8 mouse cellular contexts compared by ENCODE assay signal in the genomic region with DNA sequence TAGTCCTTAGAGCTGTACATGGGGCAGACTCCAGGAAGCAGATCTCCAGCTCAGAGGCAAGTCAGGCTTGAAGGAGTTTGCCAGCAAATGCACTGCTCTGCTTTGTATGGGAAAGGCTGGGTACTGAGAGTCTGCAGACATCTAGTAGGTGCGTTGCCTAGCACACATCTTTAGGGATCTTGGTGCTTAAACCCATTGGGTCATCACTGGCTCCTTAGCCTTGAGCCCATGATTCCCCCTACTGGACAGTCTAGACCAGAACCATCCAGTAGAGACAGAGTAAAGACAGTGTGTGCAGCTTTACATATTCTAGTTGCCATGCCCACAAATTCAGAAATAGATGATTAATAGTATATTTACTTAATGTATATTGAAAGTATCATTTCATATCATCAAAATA. TPM values are rescaled to one million over a fixed set of nuclear protein-coding genes. Genes with fewer than 3 reads are reported as not detected.
A peak's percentile ranks its signal among the peaks of the same experiment; 100 is the strongest.
DNase-seq lines count a peak whose midpoint lies in the region; ATAC-seq and TF ChIP-seq lines count a peak whose summit lies in the region.
"Had no signal": no experiment of that assay in that cellular context is flagged by ENCODE, and none has a peak within 500 bp of the region (broad histone marks: within the 10 kb centered on the region; RNA-seq: fewer than 3 reads in every experiment).

No protein-coding gene starts in this region.

- no peak overlapping the region for H3K9ac ChIP-seq in heart, embryonic 13.5 days
- no peak overlapping the region for H3K9ac ChIP-seq in heart, embryonic 11.5 days (ENCODE audit: low read depth, low read length)
- H3K9ac ChIP-seq in lung, postnatal 0 days (replicated peaks; ENCODE audit: low read depth): no peak overlapping the region
- no peak overlapping the region for H3K9ac ChIP-seq in stomach, embryonic 16.5 days (ENCODE audit: low read length)

- H3K4me2 ChIP-seq in heart, embryonic 13.5 days: no peak overlapping the region
- no peak overlapping the region for H3K4me2 ChIP-seq in heart, embryonic 11.5 days
- H3K4me2 ChIP-seq in lung, postnatal 0 days (replicated peaks; ENCODE audit: low read depth, low read length): no peak overlapping the region
- H3K4me2 ChIP-seq in stomach, embryonic 16.5 days (ENCODE audit: low read depth, low read length): no peak overlapping the region

- DNase-seq in lung, postnatal 0 days (ENCODE audit: low spot score): peak; percentile 63
- no peak for DNase-seq in lung, adult 2 months
- peak; percentile 45 for DNase-seq in induced T-regulatory cell, adult 2 months (ENCODE audit: low read depth)
- no peak for DNase-seq in cerebellum, postnatal 36 days
- DNase-seq: thymus, adult 18-20 months had no signal

- no peak overlapping the region for H3K4me3 ChIP-seq in heart, embryonic 13.5 days
- H3K4me3 ChIP-seq in heart, embryonic 11.5 days (ENCODE audit: low read depth, low read length): no peak overlapping the region
- no peak overlapping the region for H3K4me3 ChIP-seq in lung, postnatal 0 days (ENCODE audit: low read depth, low read length)
- H3K4me3 ChIP-seq in lung, adult 2 months (replicated peaks; ENCODE audit: extremely low read depth, low read depth, low read length): no peak overlapping the region
- H3K4me3 ChIP-seq in stomach, embryonic 16.5 days (replicated peaks; ENCODE audit: low read length): no peak overlapping the region

- TF ChIP-seq POLR2A in lung, adult 2 months (IDR thresholded peaks at IDR 0.05; ENCODE audit: borderline replicate concordance, extremely low read depth, low read depth, low read length): no peak

- peaks cover 54% of the 10 kb centered on the region for H3K4me1 ChIP-seq in heart, embryonic 13.5 days
- H3K4me1 ChIP-seq in heart, embryonic 11.5 days (ENCODE audit: control insufficient read depth, insufficient read depth, low read length): peaks cover 28% of the 10 kb centered on the region
- H3K4me1 ChIP-seq in lung, postnatal 0 days (ENCODE audit: insufficient read depth, low read depth, low read length): peaks cover 36% of the 10 kb centered on the region
- peaks cover 35% of the 10 kb centered on the region for H3K4me1 ChIP-seq in lung, adult 2 months (ENCODE audit: control insufficient read depth, insufficient read depth, low read length)
- H3K4me1 ChIP-seq in stomach, embryonic 16.5 days (ENCODE audit: control insufficient read depth, insufficient read depth, low read length): peaks cover 31% of the 10 kb centered on the region

- no peaks in the 10 kb centered on the region for H3K36me3 ChIP-seq in heart, embryonic 13.5 days
- H3K36me3 ChIP-seq in heart, embryonic 11.5 days (ENCODE audit: control insufficient read depth, insufficient read depth, low read length): no peaks in the 10 kb centered on the region
- H3K36me3 ChIP-seq in lung, postnatal 0 days (ENCODE audit: insufficient read depth, low read length): no peaks in the 10 kb centered on the region
- no peaks in the 10 kb centered on the region for H3K36me3 ChIP-seq in stomach, embryonic 16.5 days (ENCODE audit: control insufficient read depth, insufficient read depth, low read length)

- TF ChIP-seq EP300 in lung, postnatal 0 days (IDR thresholded peaks at IDR 0.05): no peak

- H3K27me3 ChIP-seq in heart, embryonic 13.5 days (replicated peaks): 0 out of 2 replicates have a peak, but pooled peaks cover 5% of the 10 kb centered on the region
- 0 out of 2 replicates have a peak, but pooled peaks cover 3% of the 10 kb centered on the region for H3K27me3 ChIP-seq in heart, embryonic 11.5 days (ENCODE audit: control insufficient read depth, insufficient read depth, low read length)
- no peaks in the 10 kb centered on the region for H3K27me3 ChIP-seq in lung, postnatal 0 days (replicated peaks; ENCODE audit: insufficient read depth, low read length)
- H3K27me3 ChIP-seq in stomach, embryonic 16.5 days (ENCODE audit: control insufficient read depth, insufficient read depth, low read length): no peaks in the 10 kb centered on the region

- WGBS in heart, embryonic 13.5 days: 83% methylated on average over 1 of the region's 1 CpGs
- 91% methylated on average over 1 of the region's 1 CpGs for WGBS in heart, embryonic 11.5 days (ENCODE audit: insufficient replicate concordance)
- 73% methylated on average over 1 of the region's 1 CpGs for WGBS in lung, postnatal 0 days
- 41% methylated on average over 1 of the region's 1 CpGs for WGBS in lung, adult 2 months
- WGBS in stomach, embryonic 16.5 days: 88% methylated on average over 1 of the region's 1 CpGs

- ATAC-seq in heart, embryonic 13.5 days (ENCODE audit: extremely low read depth, insufficient number of reproducible peaks, low FRiP score, low TSS enrichment): no peak
- ATAC-seq in heart, embryonic 11.5 days (replicated peaks; ENCODE audit: insufficient number of reproducible peaks, low FRiP score, low TSS enrichment): no peak
- no peak for ATAC-seq in lung, postnatal 0 days
- no peak for ATAC-seq in stomach, embryonic 16.5 days (ENCODE audit: insufficient read depth, low FRiP score)

- H3K27ac ChIP-seq in heart, embryonic 13.5 days (replicated peaks): peak overlapping the region; percentile 72
- H3K27ac ChIP-seq in heart, embryonic 11.5 days (ENCODE audit: low read depth, low read length): no peak overlapping the region
- peak overlapping the region; percentile 71 for H3K27ac ChIP-seq in lung, postnatal 0 days (ENCODE audit: low read length)
- peak overlapping the region; percentile 77 for H3K27ac ChIP-seq in stomach, embryonic 16.5 days (ENCODE audit: low read length)

- H3K9me3 ChIP-seq in heart, embryonic 13.5 days: no peaks in the 10 kb centered on the region
- H3K9me3 ChIP-seq in heart, embryonic 11.5 days (replicated peaks; ENCODE audit: control insufficient read depth, low read length): no peaks in the 10 kb centered on the region
- H3K9me3 ChIP-seq in lung, postnatal 0 days (ENCODE audit: low read length): no peaks in the 10 kb centered on the region
- H3K9me3 ChIP-seq in stomach, embryonic 16.5 days (replicated peaks; ENCODE audit: control insufficient read depth, low read length): no peaks in the 10 kb centered on the region

- peak; percentile 72 for TF ChIP-seq CTCF in lung, postnatal 0 days (IDR thresholded peaks at IDR 0.05)
- TF ChIP-seq CTCF in lung, adult 2 months (IDR thresholded peaks at IDR 0.05; ENCODE audit: insufficient read depth, low read length): no peak

RNA-seq across cellular contexts. Expression of a gene that starts 3.5 kb away (rescaled TPM):
- polyA plus RNA-seq in heart, embryonic 13.5 days (2015; fragmentation: Nextera tagmentation; extraction: Ambion mirVana): 23.4 and 23.7 TPM in 2 replicates
- 24.6 and 25.0 TPM in 2 replicates for polyA plus RNA-seq in heart, embryonic 11.5 days (2014; fragmentation: Nextera tagmentation; extraction: Ambion mirVana)
- 43.2 and 52.1 TPM in 2 replicates for polyA plus RNA-seq in lung, postnatal 0 days (2015; fragmentation: Nextera tagmentation; extraction: Ambion mirVana)
- polyA plus RNA-seq in lung, adult 2 months (2012; rRNA removed): 254 and 294 TPM in 2 replicates
- 20.4 and 23.2 TPM in 2 replicates for polyA plus RNA-seq in stomach, embryonic 16.5 days (2015; fragmentation: Nextera tagmentation; extraction: Ambion mirVana)

Comparison
In these comparisons a context has a peak if more than half of its experiments do, and no peak if none do; other contexts are left out.
1. DNase-seq: peak in lung, postnatal 0 days (single experiment) and induced T-regulatory cell, adult 2 months (single experiment); none in lung, adult 2 months (single experiment) and cerebellum, postnatal 36 days (0 of 2).